Mouse (Mus musculus): ENCODE data around the gene Fgf4.

The Fgf4 gene

GRCm38 (mm10) chr7:144912897-144913296, 65.7 kb downstream of the Fgf4 start:
- no peak for DNase-seq (ENCODE audit: low spot score)

GRCm38 (mm10) chr7:144914296-144914947, 67.3 kb downstream of the Fgf4 start:
- DNase-seq (ENCODE audit: low spot score): no peak
